Mouse (Mus musculus): Measurements from ENCODE around the gene Cd207. TPM values are rescaled to one million over a fixed set of nuclear protein-coding genes. Genes with fewer than 3 reads are reported as not detected.

Cd207 gene
- polyA plus RNA-seq, 1 experiment from 2014 or later: not detected

DNA sequence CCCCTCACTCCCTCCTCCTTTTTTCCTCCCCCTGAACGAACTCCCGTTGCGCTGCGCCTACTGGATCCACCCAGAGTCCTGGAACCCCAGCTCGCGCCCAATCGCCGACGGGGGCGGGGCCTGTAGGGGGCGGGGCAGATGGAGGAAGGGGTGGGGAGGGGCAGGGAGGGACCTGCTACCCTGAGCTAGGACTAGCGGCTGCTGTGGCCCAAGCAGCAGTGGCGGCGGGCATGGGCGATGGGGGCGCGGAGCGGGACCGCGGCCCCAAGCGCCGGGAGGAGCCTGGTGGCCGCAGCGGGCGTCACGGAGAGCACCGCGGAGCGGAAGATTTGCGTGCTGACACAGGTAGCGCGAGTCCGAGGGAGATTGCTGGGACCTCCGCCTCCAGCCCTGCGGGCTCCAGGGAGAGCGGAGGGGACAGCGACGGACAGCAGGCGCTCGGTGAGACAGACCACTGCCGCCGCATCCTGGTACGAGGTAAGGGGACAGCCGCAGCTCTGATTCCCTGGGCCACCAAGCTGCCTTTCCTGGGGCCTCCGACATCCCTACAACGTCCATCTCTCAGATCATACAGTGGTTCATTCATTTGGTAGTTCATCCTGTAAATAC is 33.5 kb upstream of the Cd207 start, which contains the start of gene Vax2:
TSS of gene Vax2 (plus strand) at position 198 of the 609 bp plus-strand sequence.
- WGBS: 0% methylated on average over 46 of the region's 46 CpGs
- Histone ChIP-seq H3K27me3 (replicated peaks; ENCODE audit: control insufficient read depth, insufficient read depth, low read length) (peaks cover 95% of the 10 kb centered on the region), H3K9me3 (ENCODE audit: control insufficient read depth, low read length) (no peaks in the 10 kb centered on the region), H3K4me1 (ENCODE audit: control insufficient read depth, insufficient read depth, low read length) (peaks cover 19% of the 10 kb centered on the region), H3K4me2 (ENCODE audit: low read depth, low read length) (peak within 1 kb of the TSS; percentile 78), H3K27ac (ENCODE audit: low read length) (no peak within 1 kb of the TSS), H3K9ac (ENCODE audit: low read depth, low read length) (0 out of 2 replicates have a peak within 1 kb of the TSS, but pooled peaks have one; percentile 8), H3K36me3 (ENCODE audit: control insufficient read depth, insufficient read depth, low read length) (no peaks in the 10 kb centered on the region), H3K4me3 (ENCODE audit: low read length) (peak within 1 kb of the TSS; percentile 49)
- ATAC-seq: peak; percentile 94

DNA sequence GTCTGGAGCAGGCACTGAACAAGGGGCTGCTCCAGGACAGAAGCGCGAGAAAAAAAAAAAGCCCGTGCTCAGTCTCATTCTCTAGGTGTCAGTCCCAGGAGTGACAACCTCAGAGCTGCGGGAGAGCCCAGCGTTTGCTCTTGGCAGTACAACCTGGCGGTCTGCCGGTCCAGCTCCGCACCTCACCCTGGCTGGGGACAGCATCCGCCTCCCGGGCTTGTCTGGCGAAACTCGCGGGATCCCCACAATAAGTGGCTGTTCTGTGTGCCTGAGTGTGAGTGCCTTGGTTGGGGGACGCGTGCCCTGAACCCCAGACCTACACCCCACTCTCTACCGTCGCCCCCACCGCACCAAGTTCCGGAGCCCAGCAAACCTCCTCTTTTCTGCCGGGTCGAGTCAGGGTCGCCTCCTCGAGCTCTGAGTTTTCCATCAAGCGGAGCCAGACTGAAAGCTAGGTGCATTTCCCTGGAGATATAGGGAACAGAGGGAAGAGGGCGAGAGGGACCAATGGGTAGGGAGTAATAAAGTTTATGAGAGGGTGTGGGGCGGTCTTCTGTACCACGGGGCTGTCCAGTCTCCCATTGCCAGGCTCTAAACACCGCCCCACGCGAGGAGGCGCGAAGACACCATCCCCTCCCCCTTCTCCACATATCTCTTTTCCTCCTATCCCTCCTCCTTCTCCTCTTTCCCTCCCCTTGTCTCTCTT is 32.9 kb upstream of the Cd207 start:
- Histone ChIP-seq H3K9ac (ENCODE audit: low read depth, low read length) (0 out of 2 replicates have a peak overlapping the region, but pooled peaks have one; percentile 8), H3K4me1 (ENCODE audit: control insufficient read depth, insufficient read depth, low read length) (peaks cover 19% of the 10 kb centered on the region), H3K9me3 (ENCODE audit: control insufficient read depth, low read length) (no peaks in the 10 kb centered on the region), H3K27ac (ENCODE audit: low read length) (no peak overlapping the region), H3K4me2 (ENCODE audit: low read depth, low read length) (peak overlapping the region; percentile 78), H3K27me3 (replicated peaks; ENCODE audit: control insufficient read depth, insufficient read depth, low read length) (peaks cover 99% of the 10 kb centered on the region), H3K36me3 (ENCODE audit: control insufficient read depth, insufficient read depth, low read length) (no peaks in the 10 kb centered on the region), H3K4me3 (ENCODE audit: low read length) (peak overlapping the region; percentile 49)
- WGBS: under 1% methylated on average over 32 of the region's 32 CpGs
- ATAC-seq: peak; percentile 82

DNA sequence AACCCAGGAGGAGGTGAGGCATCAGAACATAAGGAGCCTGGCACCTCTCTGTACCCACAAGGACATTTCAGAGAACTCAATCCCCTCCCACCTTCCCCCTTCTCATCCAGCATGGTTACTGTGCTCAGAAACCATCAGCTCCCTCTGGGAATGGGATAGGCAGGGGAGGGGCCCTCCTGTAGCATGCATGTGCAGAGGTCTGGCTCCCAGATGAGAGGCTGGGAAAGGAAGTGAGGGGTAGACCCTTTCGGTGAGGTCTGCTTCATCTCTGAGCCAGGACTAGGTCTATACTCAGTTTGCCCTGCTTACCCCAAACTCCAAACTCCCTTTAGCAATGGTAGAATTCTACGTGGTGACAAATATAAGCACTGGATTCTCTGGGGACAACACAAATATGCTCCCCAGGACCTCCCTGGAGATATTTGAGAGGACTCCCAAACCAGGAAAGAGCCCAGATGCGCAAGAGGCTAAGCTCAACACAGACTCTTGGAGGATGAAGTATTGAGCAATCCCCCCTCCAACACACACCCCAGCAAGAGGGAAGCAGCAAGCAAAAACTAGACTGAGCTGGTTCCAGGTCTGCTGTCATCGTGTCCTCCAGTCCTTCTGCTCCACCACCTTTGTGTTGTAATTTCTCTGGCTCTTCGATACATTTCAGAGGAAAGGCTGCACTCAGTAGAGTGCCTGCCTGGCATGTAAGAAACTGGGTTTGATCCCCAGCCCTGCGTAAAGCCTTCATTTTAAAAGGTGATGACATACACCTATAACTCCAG is 30.3 kb upstream of the Cd207 start:
- ATAC-seq: no peak
- no peak overlapping the region for H3K4me2 ChIP-seq (ENCODE audit: low read depth, low read length)
- no peak overlapping the region for H3K9ac ChIP-seq (ENCODE audit: low read depth, low read length)
- H3K36me3 ChIP-seq (ENCODE audit: control insufficient read depth, insufficient read depth, low read length): no peaks in the 10 kb centered on the region
- peaks cover 19% of the 10 kb centered on the region for H3K4me1 ChIP-seq (ENCODE audit: control insufficient read depth, insufficient read depth, low read length)
- 7% methylated on average over 6 of the region's 6 CpGs for WGBS
- peaks cover 98% of the 10 kb centered on the region for H3K27me3 ChIP-seq (replicated peaks; ENCODE audit: control insufficient read depth, insufficient read depth, low read length)
- no peak overlapping the region for H3K4me3 ChIP-seq (ENCODE audit: low read length)
- no peak overlapping the region for H3K27ac ChIP-seq (ENCODE audit: low read length)
- no peaks in the 10 kb centered on the region for H3K9me3 ChIP-seq (ENCODE audit: control insufficient read depth, low read length)

DNA sequence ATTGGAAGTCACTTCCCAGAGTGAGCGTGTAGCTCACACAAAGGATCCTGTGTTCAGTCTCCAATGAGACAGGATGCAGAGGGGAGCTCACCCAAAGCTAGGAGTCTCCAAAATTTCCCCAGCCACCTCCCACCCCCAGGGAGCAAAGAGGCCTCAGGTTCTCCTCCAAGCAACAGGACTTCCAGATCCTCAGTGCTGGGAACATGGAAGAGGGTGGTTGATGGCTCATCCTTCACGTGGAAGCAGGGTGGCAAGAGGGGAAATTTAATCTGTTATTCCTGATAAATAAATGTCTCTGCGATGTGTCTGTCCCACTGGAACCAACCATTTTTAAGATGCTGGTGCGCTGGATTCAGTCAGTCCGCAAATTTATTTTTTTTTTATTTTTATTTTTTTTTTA is 27.0 kb upstream of the Cd207 start:
- no peak overlapping the region for H3K4me3 ChIP-seq (ENCODE audit: low read length)
- no peaks in the 10 kb centered on the region for H3K4me1 ChIP-seq (ENCODE audit: control insufficient read depth, insufficient read depth, low read length)
- 18% methylated on average over 5 of the region's 5 CpGs for WGBS
- H3K9me3 ChIP-seq (ENCODE audit: control insufficient read depth, low read length): no peaks in the 10 kb centered on the region
- no peak overlapping the region for H3K9ac ChIP-seq (ENCODE audit: low read depth, low read length)
- H3K36me3 ChIP-seq (ENCODE audit: control insufficient read depth, insufficient read depth, low read length): no peaks in the 10 kb centered on the region
- H3K27ac ChIP-seq (ENCODE audit: low read length): no peak overlapping the region
- peaks cover 83% of the 10 kb centered on the region for H3K27me3 ChIP-seq (replicated peaks; ENCODE audit: control insufficient read depth, insufficient read depth, low read length)
- no peak for ATAC-seq
- no peak overlapping the region for H3K4me2 ChIP-seq (ENCODE audit: low read depth, low read length)

DNA sequence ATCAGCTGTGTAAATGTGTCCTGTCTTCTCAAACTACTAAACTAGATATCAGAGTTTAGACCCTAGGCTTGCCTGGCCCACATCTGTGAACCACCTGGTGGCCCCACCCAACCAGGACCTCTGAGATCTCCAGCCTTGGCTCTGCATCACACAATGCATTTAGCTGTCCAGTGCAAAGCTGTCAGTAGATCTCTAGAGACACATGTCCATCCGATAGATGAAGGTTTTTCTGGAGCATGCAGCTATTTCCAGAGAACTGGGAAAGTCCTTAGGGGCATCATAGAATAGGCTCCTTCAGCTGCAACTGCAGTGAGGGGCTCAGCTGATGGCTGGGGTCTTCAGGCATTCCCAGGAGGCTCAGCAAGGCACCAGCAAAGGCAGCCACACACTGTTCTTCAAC is 26.6 kb upstream of the Cd207 start:
- H3K4me1 ChIP-seq (ENCODE audit: control insufficient read depth, insufficient read depth, low read length): no peaks in the 10 kb centered on the region
- no peaks in the 10 kb centered on the region for H3K9me3 ChIP-seq (ENCODE audit: control insufficient read depth, low read length)
- WGBS: 13% methylated on average over 1 of the region's 1 CpGs
- H3K4me2 ChIP-seq (ENCODE audit: low read depth, low read length): no peak overlapping the region
- H3K27me3 ChIP-seq (replicated peaks; ENCODE audit: control insufficient read depth, insufficient read depth, low read length): peaks cover 82% of the 10 kb centered on the region
- no peak for ATAC-seq
- H3K27ac ChIP-seq (ENCODE audit: low read length): no peak overlapping the region
- H3K4me3 ChIP-seq (ENCODE audit: low read length): no peak overlapping the region
- no peak overlapping the region for H3K9ac ChIP-seq (ENCODE audit: low read depth, low read length)
- no peaks in the 10 kb centered on the region for H3K36me3 ChIP-seq (ENCODE audit: control insufficient read depth, insufficient read depth, low read length)

DNA sequence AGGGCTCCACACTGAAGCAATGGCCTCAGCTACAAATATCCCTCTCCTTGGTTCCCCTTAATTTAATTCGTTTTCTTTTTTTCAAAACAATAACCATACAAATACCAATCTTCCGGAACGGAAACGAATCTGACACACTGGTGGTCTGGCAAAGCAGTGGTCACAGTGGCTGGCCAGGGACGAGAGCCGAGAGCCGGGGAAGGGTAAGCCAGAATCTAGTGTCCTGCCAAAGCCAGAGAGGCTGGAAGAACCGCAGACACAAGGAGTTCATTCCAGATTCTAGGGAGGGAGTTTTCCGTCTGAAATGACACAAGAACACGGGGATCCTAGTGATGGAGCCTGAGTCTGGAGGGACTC is 26.0 kb upstream of the Cd207 start:
- H3K9ac ChIP-seq (ENCODE audit: low read depth, low read length): no peak overlapping the region
- H3K36me3 ChIP-seq (ENCODE audit: control insufficient read depth, insufficient read depth, low read length): no peaks in the 10 kb centered on the region
- no peak for ATAC-seq
- H3K4me3 ChIP-seq (ENCODE audit: low read length): no peak overlapping the region
- 2% methylated on average over 10 of the region's 10 CpGs for WGBS
- peaks cover 81% of the 10 kb centered on the region for H3K27me3 ChIP-seq (replicated peaks; ENCODE audit: control insufficient read depth, insufficient read depth, low read length)
- H3K27ac ChIP-seq (ENCODE audit: low read length): no peak overlapping the region
- no peak overlapping the region for H3K4me2 ChIP-seq (ENCODE audit: low read depth, low read length)
- H3K9me3 ChIP-seq (ENCODE audit: control insufficient read depth, low read length): no peaks in the 10 kb centered on the region
- H3K4me1 ChIP-seq (ENCODE audit: control insufficient read depth, insufficient read depth, low read length): no peaks in the 10 kb centered on the region

DNA sequence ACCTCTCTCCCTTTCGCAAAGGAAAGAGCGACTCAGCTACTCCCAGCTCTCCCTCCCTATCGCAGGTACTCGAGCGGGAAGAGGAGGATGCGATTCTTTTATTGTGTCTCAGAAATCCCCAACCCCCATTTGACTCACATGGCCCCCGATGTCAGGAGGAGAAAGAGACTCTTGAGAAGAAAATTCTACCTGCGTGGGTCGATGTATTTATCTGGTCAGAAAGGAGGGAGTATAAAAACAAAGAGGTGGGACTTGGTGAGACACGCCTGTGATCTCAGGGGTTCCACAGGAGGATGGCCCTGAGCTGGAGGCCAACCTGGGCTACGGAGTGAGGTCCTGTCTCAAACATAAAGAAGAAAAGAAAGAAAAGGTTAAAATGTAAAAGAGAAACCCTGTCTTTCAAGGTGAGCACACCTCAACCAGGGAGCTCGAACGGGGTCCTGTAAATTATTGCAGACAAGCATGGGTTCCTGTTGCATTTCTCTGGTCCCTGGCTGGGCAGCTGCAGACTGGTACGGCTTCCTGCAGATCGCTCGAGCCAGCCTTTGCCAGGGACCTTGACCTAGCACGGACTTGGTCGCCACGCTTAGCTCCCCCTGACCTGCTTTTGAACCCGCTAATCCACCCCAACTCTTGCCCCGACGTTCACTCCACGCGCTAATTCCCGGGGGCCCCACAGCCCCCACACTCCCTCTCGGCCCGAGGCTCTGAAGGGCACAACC is 25.5 kb upstream of the Cd207 start:
- no peak overlapping the region for H3K4me3 ChIP-seq (ENCODE audit: low read length)
- H3K27me3 ChIP-seq (replicated peaks; ENCODE audit: control insufficient read depth, insufficient read depth, low read length): peaks cover 81% of the 10 kb centered on the region
- no peaks in the 10 kb centered on the region for H3K4me1 ChIP-seq (ENCODE audit: control insufficient read depth, insufficient read depth, low read length)
- H3K9ac ChIP-seq (ENCODE audit: low read depth, low read length): no peak overlapping the region
- H3K27ac ChIP-seq (ENCODE audit: low read length): no peak overlapping the region
- no peaks in the 10 kb centered on the region for H3K9me3 ChIP-seq (ENCODE audit: control insufficient read depth, low read length)
- no peaks in the 10 kb centered on the region for H3K36me3 ChIP-seq (ENCODE audit: control insufficient read depth, insufficient read depth, low read length)
- H3K4me2 ChIP-seq (ENCODE audit: low read depth, low read length): no peak overlapping the region
- WGBS: 1% methylated on average over 27 of the region's 27 CpGs
- no peak for ATAC-seq

DNA sequence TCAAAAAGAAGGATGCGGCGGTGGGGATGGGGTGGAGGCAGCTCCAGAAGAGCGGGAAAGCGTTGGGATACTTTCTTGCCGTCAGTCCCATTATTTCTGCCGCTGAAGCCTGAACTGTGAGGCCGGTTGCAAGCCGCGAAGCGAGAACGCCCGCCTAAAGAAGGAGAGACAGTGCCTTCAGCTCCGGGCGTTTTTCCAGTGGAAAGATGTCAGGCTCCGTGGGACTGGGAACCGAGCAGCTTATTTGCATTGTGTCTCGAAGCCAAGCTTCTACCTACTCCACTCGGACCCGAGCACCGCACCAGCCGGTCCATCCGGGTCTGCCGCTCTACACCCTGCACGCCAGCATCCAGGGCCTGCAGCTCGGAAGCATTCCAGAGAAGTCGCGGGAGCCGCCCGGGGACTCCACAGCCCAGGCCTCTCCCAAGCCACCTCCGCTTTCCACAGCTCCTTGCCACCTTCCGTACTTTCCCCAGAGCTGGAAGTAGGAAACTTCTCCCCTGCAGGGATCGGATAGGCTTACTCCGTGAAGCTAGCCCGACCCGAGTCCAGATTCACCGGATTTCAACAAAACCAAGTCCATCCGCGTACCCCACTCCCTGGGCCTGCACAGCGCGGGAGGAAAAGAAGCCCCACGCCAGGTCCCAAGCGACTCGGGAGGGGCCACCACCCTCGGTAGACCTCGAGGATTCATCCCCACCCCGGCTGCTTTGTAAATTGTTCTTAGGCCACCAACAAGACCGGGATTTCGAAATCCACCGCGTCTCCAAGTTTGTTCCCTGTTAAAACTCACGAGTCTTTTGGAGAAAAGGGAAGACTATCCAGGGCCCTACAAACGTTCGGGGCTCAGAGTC is 24.7 kb upstream of the Cd207 start:
- peaks cover 81% of the 10 kb centered on the region for H3K27me3 ChIP-seq (replicated peaks; ENCODE audit: control insufficient read depth, insufficient read depth, low read length)
- no peak for ATAC-seq
- no peaks in the 10 kb centered on the region for H3K4me1 ChIP-seq (ENCODE audit: control insufficient read depth, insufficient read depth, low read length)
- H3K36me3 ChIP-seq (ENCODE audit: control insufficient read depth, insufficient read depth, low read length): no peaks in the 10 kb centered on the region
- no peak overlapping the region for H3K9ac ChIP-seq (ENCODE audit: low read depth, low read length)
- no peak overlapping the region for H3K4me2 ChIP-seq (ENCODE audit: low read depth, low read length)
- no peaks in the 10 kb centered on the region for H3K9me3 ChIP-seq (ENCODE audit: control insufficient read depth, low read length)
- no peak overlapping the region for H3K27ac ChIP-seq (ENCODE audit: low read length)
- WGBS: under 1% methylated on average over 53 of the region's 53 CpGs
- no peak overlapping the region for H3K4me3 ChIP-seq (ENCODE audit: low read length)
